Mouse (Mus musculus): ENCODE results near the gene Olfr952. TPM values are rescaled to one million over a fixed set of nuclear protein-coding genes. Genes with fewer than 3 reads are reported as not detected.

Gene Olfr952
- total and polyA plus RNA-seq, 3 experiments, result not detected

DNA sequence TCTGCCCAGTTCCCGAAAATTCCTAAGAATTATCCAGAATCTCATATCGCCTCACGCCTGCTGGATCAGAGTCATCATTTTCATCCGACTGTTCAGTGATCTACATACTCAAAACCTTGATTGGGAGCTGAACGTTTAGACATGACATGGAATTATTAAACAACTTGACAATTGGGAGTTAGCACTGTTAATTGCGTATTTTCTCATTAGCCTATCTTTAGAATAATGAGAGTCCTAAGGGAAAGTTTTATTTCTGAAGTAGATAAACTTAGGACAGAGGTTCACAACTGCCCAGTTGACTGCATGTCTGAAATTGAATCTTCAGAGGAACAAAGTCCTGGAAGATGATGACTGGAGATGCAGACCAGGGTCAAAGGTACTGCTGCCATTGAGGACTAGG, 29.5 kb upstream of the Olfr952 start, which contains the start of gene Olfr954:
Gene Olfr954, plus strand, starts transcription at position 301 of the 400 bp plus-strand sequence.
- H3K27ac ChIP-seq (ENCODE audit: control insufficient read depth, low read depth, low read length), result no peak within 1 kb of the TSS
- no peaks in the 10 kb centered on the region for H3K4me1 ChIP-seq (ENCODE audit: control insufficient read depth in 1 of 2, insufficient read depth in 2 of 2, low read length in 2 of 2)
- no peak within 1 kb of the TSS for H3K4me3 ChIP-seq (ENCODE audit: control insufficient read depth in 1 of 2, insufficient read depth in 1 of 2, low read depth in 2 of 2, low read length in 2 of 2)
- DNase-seq (ENCODE audit: low read depth, low spot score), result no peak
- no peaks in the 10 kb centered on the region for H3K27me3 ChIP-seq (ENCODE audit: control insufficient read depth in 1 of 2, insufficient read depth in 2 of 2, low read length in 2 of 2)
- no peaks in the 10 kb centered on the region for H3K36me3 ChIP-seq (ENCODE audit: control insufficient read depth in 1 of 2, insufficient read depth in 2 of 2, low read length in 2 of 2)
- H3K9ac ChIP-seq (ENCODE audit: control insufficient read depth, low read depth, low read length, poor library complexity, severe bottlenecking), result no peak within 1 kb of the TSS
- no peaks in the 10 kb centered on the region for H3K9me3 ChIP-seq (replicated peaks; ENCODE audit: insufficient read depth, low read length)
- no peaks in the 10 kb centered on the region for H3K79me2 ChIP-seq (ENCODE audit: control insufficient read depth, insufficient read depth, low read length, poor library complexity)
- TF ChIP-seq KAT2A (conservative IDR thresholded peaks at IDR 0.05; ENCODE audit: low read depth, low read length) (no peak), CTCF (IDR thresholded peaks at IDR 0.05 in 2 of 3, conservative IDR thresholded peaks at IDR 0.05 in 1 of 3; ENCODE audit: control insufficient read depth in 1 of 3, insufficient read depth in 1 of 3, low read depth in 2 of 3, low read length in 3 of 3, poor library complexity in 1 of 3, severe bottlenecking in 1 of 3) (no peak), ZMIZ1 (IDR thresholded peaks at IDR 0.05; ENCODE audit: low read depth, low read length) (no peak), GABPA (IDR thresholded peaks at IDR 0.05; ENCODE audit: low read depth, low read length) (no peak), MAZ (IDR thresholded peaks at IDR 0.05; ENCODE audit: low read depth, low read length) (no peak), UBTF (IDR thresholded peaks at IDR 0.05; ENCODE audit: borderline replicate concordance, insufficient read depth, low read depth, low read length) (no peak), ZC3H11A (IDR thresholded peaks at IDR 0.05; ENCODE audit: low read depth, low read length) (no peak), ZKSCAN1 (IDR thresholded peaks at IDR 0.05; ENCODE audit: low read depth, low read length) (no peak), CHD1 (IDR thresholded peaks at IDR 0.05; ENCODE audit: low read depth, low read length) (no peak), SMC3 (IDR thresholded peaks at IDR 0.05; ENCODE audit: low read depth, low read length) (no peak), BHLHE40 (IDR thresholded peaks at IDR 0.05; ENCODE audit: borderline replicate concordance, low read depth, low read length) (no peak)

DNA sequence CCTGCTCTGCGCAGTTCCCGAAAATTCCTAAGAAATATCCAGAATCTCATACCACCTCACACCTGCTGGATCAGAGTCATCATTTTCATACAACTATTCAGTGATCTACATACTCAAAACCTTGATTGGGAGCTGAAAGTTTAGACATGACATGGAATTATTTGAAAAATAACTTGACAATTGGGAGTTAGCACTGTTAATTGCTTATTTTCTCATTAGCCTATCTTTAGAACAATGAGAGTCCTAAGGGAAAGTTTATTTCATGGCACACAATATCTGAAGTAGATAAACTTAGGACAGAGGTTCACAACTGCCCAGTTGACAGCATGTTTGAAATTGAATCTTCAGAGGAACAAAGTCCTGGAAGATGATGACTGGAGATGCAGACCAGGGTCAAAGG, 39.8 kb downstream of the Olfr952 start, which contains the start of gene Olfr951:
Gene Olfr951, plus strand, starts transcription at position 301 of the 400 bp plus-strand sequence.
- TF ChIP-seq NRF1 (IDR thresholded peaks at IDR 0.05; ENCODE audit: insufficient read depth, low read depth, low read length, poor library complexity, severe bottlenecking) (no peak), GATA1 (IDR thresholded peaks at IDR 0.05; ENCODE audit: low read depth, low read length) (no peak), MAX (IDR thresholded peaks at IDR 0.05; ENCODE audit: low read length) (no peak), UBTF (IDR thresholded peaks at IDR 0.05; ENCODE audit: borderline replicate concordance, insufficient read depth, low read depth, low read length) (no peak), SMC3 (IDR thresholded peaks at IDR 0.05; ENCODE audit: low read depth, low read length) (no peak), MYB (IDR thresholded peaks at IDR 0.05; ENCODE audit: low read depth, low read length) (no peak), MAZ (IDR thresholded peaks at IDR 0.05; ENCODE audit: low read depth, low read length) (no peak), HCFC1 (IDR thresholded peaks at IDR 0.05; ENCODE audit: low read depth, low read length) (no peak), POLR2AphosphoS2 (IDR thresholded peaks at IDR 0.05; ENCODE audit: low read length) (no peak), GABPA (IDR thresholded peaks at IDR 0.05; ENCODE audit: low read depth, low read length) (no peak), ZC3H11A (IDR thresholded peaks at IDR 0.05; ENCODE audit: low read depth, low read length) (no peak), MEF2A (IDR thresholded peaks at IDR 0.05; ENCODE audit: extremely low read depth, insufficient replicate concordance, low read depth, low read length, poor library complexity, severe bottlenecking) (no peak), EP300 (IDR thresholded peaks at IDR 0.05; ENCODE audit: low read depth in 1 of 2, low read length in 2 of 2) (no peak), TCF12 (IDR thresholded peaks at IDR 0.05; ENCODE audit: low read depth, low read length) (no peak), CHD1 (IDR thresholded peaks at IDR 0.05; ENCODE audit: low read depth, low read length) (no peak), ZMIZ1 (IDR thresholded peaks at IDR 0.05; ENCODE audit: low read depth, low read length) (no peak), ZKSCAN1 (IDR thresholded peaks at IDR 0.05; ENCODE audit: low read depth, low read length) (no peak)
- H3K9me3 ChIP-seq (replicated peaks; ENCODE audit: insufficient read depth, low read length), result no peaks in the 10 kb centered on the region

More for the DNA sequence above, 39.8 kb downstream of the Olfr952 start, which contains the start of gene Olfr951:
- H3K9ac ChIP-seq (ENCODE audit: control insufficient read depth, low read depth, low read length, poor library complexity, severe bottlenecking), result no peak within 1 kb of the TSS
- H3K4me3 ChIP-seq (ENCODE audit: control insufficient read depth in 1 of 2, insufficient read depth in 1 of 2, low read depth in 2 of 2, low read length in 2 of 2), result no peak within 1 kb of the TSS
- no peaks in the 10 kb centered on the region for H3K4me1 ChIP-seq (ENCODE audit: control insufficient read depth in 1 of 2, insufficient read depth in 2 of 2, low read length in 2 of 2)
- no peaks in the 10 kb centered on the region for H3K36me3 ChIP-seq (ENCODE audit: control insufficient read depth in 1 of 2, insufficient read depth in 2 of 2, low read length in 2 of 2)
- DNase-seq (ENCODE audit: low read depth, low spot score), result no peak
- no peak within 1 kb of the TSS for H3K27ac ChIP-seq (ENCODE audit: control insufficient read depth, low read depth, low read length)
- H3K79me2 ChIP-seq (ENCODE audit: control insufficient read depth, insufficient read depth, low read length, poor library complexity), result no peaks in the 10 kb centered on the region
- no peaks in the 10 kb centered on the region for H3K27me3 ChIP-seq (ENCODE audit: control insufficient read depth in 1 of 2, insufficient read depth in 2 of 2, low read length in 2 of 2)
